Mouse (Mus musculus) embryo, embryonic 10 days (tissue): ENCODE results near the gene Tmem63c.

Experiments
- DNase-seq: peaks from one replicate; pipeline ENCODE4 v3.0.0-alpha.2; 2015; ENCODE audit warnings: low spot score

Tmem63c gene

DNA sequence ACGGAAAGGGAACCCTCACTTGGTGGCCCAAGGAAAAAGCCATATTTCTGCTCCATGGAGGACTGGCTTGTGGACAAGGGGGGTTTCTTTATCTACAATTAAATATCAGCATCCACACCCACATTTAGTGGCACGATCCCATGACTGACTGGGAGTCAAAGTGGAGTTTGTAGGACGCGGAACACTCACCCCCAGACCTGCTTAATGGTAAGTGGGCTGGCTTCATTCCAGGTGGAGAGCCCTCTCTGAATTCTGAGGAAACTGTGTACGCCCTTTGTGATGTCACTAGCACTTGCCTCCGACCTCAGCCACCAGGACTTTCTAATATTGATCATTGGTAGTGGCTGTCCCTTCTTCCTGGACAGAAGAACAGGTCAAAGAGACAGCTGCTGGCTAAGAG, at the start of gene Tmem63c:
Tmem63c (plus strand) TSS at position 301 of the 400 bp plus-strand sequence.
- DNase-seq = no peak

DNA sequence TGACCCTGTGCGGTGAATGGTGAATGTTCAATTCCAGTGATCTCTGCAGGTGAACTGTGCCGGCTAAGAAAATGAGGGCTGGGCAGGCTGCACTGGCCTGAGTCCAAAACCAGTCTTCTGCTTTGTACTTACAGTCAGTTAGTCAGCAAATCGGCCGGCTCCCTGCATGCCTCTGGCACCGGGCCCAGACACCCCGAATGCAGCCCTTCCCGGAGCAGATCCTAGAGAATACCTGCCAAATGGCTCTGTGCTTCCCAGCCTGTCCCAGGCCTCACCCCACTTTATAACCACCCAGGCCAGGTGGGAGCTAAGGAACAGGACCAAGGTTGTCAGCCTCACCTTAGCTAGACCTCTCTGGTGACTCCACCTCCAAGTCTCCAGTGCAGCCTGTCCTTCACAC, 47.9 kb upstream of the Tmem63c start:
- no peak for DNase-seq

DNA sequence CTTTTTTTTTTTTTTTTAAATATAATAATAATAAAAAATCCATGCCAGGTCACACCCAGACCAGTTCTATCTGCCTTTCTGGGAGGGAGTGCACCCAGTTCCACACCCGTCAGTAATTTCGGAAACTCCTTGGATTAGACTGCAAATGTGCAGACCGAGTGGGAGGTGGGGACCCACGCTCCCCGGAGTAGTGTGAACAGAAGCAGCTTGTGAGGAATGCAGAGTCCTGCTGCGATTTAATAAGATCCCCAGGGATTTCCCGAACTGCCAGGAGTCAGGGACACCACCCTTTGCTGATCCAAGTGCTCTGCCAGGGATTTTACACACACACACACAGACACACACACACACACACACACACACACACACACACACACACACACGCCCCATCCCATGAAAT, 47.4 kb upstream of the Tmem63c start:
- DNase-seq = no peak

DNA sequence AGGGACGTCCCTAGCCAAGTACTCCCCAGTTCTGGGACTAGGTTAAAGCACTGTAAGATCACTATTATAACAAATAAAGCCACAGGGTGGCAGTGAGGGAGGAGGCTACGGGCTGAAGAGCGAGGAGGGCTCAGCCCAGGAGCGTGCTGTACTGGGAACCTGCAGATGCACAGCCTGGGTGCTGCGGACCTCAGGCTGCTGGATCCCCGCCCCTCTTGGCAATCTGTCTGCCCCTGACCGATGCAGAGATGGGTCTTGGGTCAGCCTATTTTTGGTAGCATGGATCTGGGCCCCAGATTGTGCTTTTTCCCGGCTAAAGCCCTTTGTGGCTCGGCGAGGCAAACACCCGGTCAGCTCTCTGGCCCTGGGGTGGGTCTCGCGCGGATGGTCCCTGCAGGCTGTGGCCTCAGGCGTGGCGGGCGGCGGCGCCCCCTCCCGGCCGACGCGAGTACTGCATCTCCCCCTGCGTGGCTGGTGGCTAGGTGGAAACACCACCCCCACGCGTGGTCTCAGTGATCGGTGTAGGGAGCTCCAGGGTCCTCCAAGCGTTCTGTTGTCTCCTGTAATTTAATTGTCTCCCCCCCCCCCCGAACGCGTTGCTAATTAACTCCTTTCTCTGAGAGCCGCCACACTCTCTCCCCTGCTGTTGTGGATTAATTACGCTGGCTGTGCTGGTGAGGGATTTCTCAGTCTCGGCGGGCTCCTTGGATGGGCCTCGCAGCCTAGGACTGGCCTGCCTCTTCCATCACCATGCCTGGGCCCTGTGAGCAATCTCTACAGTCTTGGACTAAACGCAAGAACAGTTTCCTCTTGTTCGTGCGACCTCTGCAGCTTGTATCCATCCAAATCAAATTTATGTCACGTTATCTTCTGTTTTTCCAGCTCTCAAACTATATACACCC, 46.5 kb upstream of the Tmem63c start:
- DNase-seq = peak; percentile 70

DNA sequence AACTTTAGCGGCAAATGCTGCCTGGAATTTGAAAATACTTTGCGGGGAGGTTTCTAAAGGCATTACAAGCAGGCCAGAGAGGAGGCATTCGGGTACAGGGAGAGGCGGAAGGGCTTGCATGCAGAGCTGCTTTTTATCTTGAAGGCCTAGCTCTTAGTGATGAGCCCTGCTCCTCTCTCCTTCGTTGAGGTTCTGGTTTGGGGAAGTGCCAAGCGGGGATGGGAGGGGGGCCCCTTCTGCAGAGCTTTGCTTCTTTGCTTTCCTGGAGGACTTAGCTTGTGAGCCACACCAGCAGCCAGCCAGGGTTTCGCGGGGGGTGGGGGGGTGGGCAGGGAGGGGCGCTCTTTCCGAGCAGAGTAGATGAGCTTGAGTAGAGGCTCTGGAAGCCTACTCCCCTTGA, 45.4 kb upstream of the Tmem63c start:
- no peak for DNase-seq

DNA sequence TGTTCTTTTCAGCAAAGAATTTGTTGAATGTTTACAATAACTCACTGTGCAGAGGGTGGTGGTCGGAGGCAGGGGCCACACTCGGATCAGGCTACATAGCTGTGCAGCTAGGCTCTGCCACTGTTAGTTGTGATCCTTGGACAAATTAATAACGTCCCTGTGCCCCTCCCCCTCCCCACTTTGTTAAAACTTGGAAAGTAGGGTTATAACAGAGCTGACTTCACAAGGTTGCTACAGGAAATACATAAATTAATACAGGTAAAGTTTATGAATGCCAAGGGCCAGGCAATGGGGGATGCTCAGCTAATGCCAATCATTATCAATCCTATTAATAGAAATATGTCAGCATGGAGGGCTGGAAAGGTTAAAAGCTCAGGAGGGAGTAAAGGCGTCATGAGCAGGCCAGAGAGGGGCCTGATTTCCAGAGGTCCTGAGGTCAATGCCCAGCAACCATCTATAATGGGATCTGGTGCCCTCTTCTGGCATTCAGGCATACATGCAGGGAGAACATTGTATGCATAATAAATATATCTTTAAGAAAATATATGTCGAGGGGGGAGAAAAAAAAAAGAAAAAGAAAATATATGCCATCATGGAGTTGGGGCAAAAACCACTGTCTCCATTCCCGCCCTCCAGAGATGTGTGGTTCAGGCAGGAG, 44.5 kb upstream of the Tmem63c start:
- peak; percentile 32 for DNase-seq

DNA sequence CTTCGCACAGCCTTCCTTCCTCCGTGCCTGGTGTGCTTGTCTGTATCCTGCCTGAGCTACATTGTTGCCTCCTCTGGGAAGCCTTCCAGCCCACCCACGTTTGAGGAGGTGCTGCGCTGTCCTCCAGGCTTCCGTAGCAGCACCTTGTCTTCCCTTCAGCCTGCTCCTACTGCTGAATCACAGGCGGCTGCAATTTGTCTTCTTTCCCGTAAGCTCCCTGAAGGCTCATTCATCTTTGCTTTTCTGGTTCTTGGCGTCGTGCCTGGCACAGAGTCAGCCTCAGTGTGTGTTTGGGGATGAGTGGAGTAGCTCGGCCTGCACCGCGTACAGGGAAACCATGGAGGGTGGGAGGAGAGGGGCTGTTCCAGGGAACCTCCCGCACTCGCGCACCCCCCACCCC, 43.3 kb upstream of the Tmem63c start:
- peak; percentile 20 for DNase-seq

DNA sequence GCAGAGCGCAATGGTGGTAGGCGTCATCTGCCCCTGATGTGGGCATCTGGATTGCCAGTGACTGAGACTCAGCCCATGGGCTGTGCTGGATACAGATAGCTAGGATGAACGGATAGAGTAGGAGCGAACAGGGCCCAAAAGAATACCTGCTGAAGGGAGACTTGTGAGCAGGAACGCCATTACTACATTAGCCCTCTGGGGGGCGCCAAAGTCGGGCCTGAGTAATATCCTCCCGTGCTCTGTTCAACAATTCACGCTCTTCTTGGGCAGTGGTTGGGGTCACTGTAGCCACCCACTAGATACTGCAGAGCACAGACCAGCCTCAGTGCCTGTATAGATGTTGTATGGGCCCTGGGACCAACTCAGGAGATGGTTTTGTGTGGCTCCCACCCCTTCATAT, 40.0 kb upstream of the Tmem63c start:
- no peak for DNase-seq

DNA sequence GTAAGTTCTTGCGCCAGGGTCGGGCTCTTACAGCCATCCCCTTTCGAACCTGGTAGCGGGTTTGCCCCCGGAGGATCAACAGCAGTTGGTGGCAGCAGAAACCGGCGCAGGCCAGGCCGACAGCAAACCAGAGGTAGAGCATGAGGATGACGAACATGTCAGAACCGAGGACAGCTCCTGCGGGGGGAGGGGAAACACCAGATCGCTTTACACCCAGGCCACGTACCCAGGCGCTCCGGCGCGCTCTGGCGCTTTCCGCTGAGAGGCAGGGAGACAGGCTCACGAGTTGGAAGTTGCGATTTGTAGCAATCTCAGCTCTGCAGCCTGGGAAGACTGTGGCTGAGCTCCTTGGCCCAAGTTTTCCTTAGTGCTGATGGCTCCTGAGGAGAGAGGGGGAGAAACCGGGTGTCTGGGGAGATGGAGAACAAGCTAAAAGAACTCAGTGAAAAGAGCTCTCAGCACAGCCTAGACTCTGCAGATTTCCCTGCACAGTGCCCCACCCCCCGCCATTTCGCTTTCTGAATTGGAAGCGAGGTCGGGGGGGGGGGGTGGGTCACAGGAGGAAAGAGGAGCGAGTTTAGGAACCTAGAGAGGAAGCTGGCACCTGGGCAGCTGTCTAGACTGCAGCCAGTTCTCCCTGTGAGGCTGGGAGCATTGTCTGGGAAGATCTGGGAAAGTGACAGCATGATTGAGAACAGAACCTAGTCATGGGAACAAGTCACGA, 37.5 kb upstream of the Tmem63c start:
- peak; percentile 87 for DNase-seq

DNA sequence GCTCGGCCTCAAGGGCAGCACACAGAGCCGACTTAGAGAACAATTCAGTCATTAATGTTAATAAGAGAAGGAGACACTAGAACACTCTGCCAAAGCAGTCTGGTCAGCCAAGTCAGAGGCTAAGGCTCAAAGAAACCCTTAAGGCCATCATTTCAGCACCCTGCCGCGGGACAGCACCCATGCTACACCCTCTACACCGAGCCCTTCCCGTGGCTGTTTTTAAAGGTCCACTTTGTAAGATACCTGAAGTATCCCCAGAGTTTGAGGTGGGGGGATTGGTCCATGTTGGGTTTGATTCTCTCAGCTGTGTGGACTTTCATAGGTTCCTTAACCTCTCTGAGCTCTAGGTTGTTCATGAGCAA, 37.0 kb upstream of the Tmem63c start:
- DNase-seq = peak; percentile 78

DNA sequence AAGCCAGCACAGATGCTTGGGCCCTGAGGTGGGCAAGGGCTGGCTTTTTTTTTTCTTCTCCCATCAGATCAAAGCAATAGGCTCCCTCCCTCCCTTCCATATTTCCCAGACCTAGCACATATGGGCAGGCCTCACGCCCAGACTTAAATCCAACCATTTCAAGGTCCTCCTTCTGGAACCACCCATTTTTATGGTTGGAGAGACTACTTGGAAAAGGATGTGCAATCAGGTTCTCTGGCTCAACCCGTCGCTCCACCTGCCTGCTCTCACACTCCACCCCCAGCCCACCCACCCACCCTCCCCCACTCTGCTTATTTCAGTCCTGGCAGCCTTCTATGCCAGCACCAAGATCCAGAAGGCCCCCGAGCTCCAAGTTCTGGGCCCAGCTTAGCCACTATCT, 34.6 kb upstream of the Tmem63c start:
- DNase-seq = no peak

DNA sequence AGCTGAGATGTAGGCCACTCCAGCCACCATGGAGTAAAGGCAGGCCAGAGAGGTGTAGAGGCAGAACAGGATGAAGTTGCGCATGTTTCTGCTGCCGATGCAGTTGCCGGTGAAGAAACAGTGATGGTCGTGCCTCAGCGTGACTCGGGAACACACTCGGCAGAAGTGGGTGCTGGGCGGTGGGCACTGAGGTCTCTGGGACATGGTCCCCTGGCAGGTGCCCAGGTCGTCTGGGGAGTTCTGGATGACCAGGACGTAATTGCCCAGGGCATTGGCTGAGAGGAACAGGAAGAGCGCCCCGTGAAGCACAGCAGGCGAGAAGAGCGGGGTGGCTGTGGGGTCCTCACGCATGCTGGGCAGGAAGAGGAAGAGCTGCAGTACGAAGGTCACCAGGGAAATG, 32.9 kb upstream of the Tmem63c start:
- no peak for DNase-seq

DNA sequence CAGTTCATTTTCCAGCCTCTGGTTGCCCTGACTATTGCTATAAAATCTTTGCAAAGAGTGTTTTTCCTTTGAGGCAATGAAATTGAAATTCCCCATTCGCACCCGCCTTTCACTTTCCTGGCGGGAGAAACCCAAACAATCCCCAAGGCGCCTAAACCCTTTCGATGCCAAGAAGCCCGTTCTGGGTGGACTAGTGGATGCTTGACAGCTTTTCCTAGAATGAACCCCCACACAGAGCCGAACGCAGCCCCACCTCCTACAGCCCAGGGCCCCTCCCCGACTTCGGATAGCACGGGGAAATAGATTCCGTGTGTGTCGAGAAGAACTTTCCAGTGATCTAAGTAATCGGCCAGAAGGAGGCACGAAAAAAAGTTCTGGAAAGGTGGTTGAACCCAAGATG, 31.8 kb upstream of the Tmem63c start:
- no peak for DNase-seq

DNA sequence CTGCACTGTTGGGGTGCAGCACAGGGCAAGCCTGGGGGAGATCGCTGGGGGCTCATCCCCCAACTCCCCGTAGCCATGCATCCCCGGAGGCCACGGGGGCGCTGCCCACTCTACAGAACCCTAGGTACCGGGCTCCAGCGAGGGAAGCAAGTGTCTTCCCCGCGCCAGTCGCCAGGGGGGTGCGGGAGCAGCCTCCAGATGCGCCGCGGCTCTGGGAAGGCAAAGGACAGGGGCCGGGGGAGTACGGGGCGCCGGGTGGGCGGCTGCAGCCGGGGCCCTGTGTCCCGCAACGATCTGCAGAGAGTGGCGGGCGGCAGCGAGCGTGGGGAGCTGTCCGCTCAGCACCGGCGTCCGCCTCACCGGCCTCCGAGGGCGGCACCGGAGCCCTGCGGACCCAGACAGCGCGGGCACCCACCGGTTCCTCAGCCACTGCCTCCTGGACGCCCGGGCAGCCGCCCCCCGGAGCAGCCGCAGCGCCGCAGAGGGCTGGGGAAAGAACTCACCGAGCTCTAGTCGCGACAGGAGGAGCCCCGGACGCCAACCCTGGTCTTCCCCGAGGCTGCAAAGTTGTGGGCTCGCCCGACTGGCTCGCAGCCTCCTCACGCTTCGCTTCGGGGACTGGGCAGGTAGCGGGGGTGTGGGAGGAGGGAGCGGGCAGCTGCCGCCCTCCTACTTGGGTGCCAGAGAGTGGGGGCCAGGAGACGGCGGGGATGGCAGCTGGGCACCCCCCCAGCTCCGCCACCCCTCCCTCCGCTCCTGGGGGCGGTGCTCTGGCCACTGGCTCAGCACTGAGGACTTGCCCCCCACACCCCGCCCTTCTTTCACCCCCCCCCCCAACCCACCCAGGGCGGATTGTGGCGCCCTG, 31.0 kb upstream of the Tmem63c start, which contains the start of gene Zdhhc22:
Zdhhc22 (minus strand) TSS at position 541 of the 865 bp plus-strand sequence.
- DNase-seq = peak; percentile 66

DNA sequence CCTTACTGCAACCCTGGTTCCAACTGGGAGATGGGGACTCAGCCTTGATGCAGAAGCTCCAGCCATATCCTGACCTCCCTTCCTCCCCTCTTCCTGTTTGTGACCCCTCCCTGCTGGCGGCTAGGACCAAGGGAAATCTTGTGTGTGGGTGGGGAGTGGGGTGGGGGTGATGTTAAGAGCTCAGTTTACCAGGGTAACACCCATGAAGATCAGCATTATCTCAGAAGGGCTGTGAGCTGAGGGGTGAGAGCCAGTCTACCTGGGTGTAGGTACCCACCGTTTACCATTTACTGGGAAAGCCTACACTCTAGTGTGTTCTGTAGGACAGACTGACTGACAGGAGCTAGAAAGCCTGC, 30.4 kb upstream of the Tmem63c start:
- no peak for DNase-seq

DNA sequence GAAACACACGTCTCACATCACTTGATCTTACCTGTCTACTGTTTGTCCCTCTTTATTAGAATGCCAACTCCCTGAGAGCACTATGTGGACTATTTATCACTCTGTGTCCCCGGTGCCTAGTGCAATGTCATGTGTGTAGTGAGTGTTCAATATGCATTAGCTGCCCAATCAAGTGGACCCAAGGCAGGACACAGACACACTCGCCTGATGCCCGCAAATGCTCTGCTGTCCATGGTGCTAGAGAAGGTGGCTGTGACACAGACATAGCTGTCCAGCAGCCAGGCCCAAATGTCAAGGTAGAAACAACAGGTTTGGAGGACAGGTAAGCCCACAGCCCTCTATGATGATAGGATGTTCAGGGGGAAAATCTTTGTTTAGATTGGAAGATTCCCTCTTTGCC, 27.0 kb upstream of the Tmem63c start:
- peak; percentile 66 for DNase-seq

DNA sequence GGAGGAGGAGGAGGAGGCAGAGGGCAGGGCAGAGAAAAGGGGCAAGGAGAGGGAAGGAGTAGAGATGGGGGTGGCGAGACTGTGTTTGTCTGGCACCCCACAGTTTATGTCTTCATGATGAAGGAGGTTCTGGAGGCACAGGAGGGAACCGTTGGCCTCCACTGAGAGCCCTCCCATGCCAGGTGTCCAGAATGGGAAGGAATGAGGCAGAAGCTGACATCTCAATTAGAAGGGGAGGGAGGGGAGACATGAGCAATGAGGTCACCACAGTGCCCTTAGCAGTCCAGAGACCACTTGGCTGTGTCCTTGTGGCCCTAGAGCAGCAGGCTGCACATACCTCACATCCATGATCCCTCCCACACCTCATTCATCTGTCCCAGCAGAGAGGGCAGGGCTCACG, 26.4 kb upstream of the Tmem63c start:
- no peak for DNase-seq

DNA sequence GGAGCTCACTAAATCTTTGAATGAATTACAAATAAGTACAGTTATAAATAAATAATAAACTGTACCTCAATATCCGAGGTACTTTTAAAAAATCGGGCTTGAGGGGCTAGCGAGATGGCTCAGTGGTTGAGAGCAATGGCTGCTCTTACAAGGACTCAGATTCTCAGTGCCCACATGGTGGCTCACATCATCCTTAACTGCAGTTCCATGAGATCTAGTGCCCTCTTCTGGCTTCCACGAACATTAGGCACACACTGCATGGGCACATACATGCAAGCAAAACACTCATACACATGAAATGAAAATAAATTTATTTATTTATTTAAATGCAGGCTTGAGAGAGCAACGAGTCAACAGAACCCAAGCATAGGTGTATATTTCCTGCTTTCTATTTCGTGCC, 25.2 kb upstream of the Tmem63c start:
- no peak for DNase-seq

DNA sequence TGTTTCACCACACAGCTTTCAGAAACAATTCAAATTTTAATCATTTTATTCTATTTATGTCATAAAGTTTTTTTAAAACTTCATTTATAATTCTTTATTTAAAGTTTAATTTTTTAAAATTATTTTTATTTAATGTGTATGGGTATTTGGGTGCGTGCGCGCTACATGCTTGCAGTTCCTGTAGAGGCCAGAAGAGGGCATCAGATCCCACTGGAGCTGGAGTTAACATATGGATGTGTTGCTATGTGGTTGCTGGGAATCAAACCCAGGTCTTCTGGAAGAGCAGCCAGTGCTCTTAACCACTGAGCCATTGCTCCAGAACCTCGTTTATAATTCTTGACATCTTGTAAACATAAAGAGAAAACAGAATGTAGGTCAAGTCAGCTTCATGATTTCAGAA, 22.4 kb upstream of the Tmem63c start:
- no peak for DNase-seq

DNA sequence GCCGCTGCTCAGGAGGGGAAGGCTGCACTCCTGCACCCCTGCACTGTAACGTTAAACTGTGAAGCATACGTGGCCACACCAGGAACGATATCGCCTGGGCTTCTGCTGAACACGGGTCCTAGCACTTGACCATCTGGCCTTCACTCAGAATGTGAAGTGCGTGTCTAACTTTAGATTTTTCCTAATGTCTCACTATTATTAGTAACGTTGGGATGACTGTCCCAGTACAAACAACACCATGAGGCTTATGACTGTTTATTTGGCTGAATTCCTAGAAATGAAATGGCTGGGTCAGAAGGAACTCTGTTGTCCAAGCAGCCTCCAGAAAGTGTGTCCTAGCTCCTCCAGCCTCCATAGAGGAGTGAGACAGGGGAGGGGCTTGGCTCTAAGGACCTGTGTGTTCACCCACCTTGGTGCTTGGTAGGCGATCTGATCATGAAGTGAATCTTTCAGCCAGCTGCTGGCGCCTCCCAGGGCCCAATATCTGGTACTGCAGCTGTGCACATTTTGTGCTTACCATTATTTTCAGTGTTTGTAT, 21.8 kb upstream of the Tmem63c start:
- DNase-seq = no peak

DNA sequence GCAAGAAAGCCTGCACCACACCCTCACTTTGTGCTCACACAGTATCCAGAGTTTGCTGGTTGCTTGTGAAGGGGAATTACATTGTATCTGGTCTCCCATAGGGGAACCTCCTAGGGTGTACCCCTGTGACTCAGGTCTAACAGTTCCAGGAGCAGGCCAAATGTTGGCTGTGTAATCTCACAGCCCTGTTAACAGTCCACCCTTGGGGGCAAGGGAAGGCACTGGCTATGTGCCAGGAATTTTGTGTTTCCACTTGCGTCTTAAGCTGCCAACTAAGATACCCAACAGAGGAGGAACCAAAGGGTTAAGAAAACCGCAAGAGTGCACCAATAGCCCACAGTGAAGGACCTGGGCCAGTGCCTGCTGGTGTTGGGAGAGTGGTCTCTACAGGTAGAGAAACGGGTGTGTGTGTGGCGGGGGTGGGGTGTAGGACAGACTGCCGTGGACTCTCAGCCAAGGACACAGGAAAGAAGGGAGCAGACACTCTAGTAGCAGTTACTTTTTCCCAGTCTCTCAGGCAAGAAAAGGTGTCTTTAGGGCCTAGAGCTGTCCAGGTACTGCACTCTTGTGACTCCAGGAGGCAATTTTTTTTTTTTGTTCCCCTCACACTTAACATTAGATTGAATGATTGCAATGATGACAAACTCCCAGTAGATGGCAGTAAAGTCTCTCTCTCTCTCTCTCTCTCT, 20.8 kb upstream of the Tmem63c start:
- peak; percentile 63 for DNase-seq
